Mouse (Mus musculus) stomach, embryonic 16.5 days (tissue): ENCODE data around the gene Serpina9. TPM values are rescaled to one million over a fixed set of nuclear protein-coding genes. Genes with fewer than 3 reads are reported as not detected.
A peak's percentile ranks its signal among the peaks of the same experiment; 100 is the strongest.
"Not testable (repeated sequence)": the region's sequence is repeated elsewhere in the genome, so short reads cannot be mapped to it uniquely, and the experiment has no call there.

Experiments used
- ATAC-seq: fragments of 200-750 bp; cut with Nextera tagmentation; 2 replicates; pipeline ENCODE4 v1.8.0; 2017; ENCODE audit warnings: moderate number of reproducible peaks, moderate TSS enrichment; ENCODE audit not compliant: insufficient read depth, low FRiP score
- H3K27ac ChIP-seq: fragments of 300-500 bp; sonication (generic); 2 replicates; pipeline ENCODE4 v1.5.1; 2014; ENCODE audit warnings: low read length
- H3K27me3 ChIP-seq: fragments of 300-500 bp; sonication (generic); 2 replicates; pipeline ENCODE4 v1.6.1; 2014; ENCODE audit warnings: low read length, control low read depth, mixed read lengths; ENCODE audit not compliant: control insufficient read depth, insufficient read depth
- H3K36me3 ChIP-seq: fragments of 300-500 bp; sonication (generic); 2 replicates; pipeline ENCODE4 v1.6.1; 2014; ENCODE audit warnings: low read length; ENCODE audit not compliant: control insufficient read depth, insufficient read depth
- H3K4me1 ChIP-seq: fragments of 300-500 bp; sonication (generic); 2 replicates; pipeline ENCODE4 v1.6.1; 2014; ENCODE audit warnings: low read length, control low read depth, mixed read lengths; ENCODE audit not compliant: control insufficient read depth, insufficient read depth
- H3K4me2 ChIP-seq: fragments of 300-500 bp; sonication (generic); 2 replicates; pipeline ENCODE4 v1.6.1; 2014; ENCODE audit warnings: low read depth, low read length, mixed read lengths
- H3K4me3 ChIP-seq: fragments of 300-500 bp; sonication (generic); replicated peaks from 2 replicates; pipeline ENCODE4 v1.5.1; 2014; ENCODE audit warnings: mild to moderate bottlenecking, low read length
- H3K9ac ChIP-seq: fragments of 300-500 bp; sonication (generic); 2 replicates; pipeline ENCODE4 v1.6.1; 2014; ENCODE audit warnings: low read length
- H3K9me3 ChIP-seq: fragments of 300-500 bp; sonication (generic); replicated peaks from 2 replicates; pipeline ENCODE4 v1.6.1; 2016; ENCODE audit warnings: low read length, control low read depth; ENCODE audit not compliant: control insufficient read depth
- WGBS: fragments of 180-500 bp; shearing (Covaris S2); extraction: QIAGEN DNeasy Blood & Tissue Kit; methylation state at CpG from one replicate; pipeline ENCODE4 v1.1.7; 2014; 5-methylcytosine and 5-hydroxymethylcytosine counted together
- polyA plus RNA-seq: library from polyadenylated mRNA; unstranded; fragments of >200 nt; fragmentation: Nextera tagmentation; extraction: Ambion mirVana; gene quantifications from 2 replicates; pipeline ENCODE4 v1.2.1, GENCODE M21; 2015

Gene Serpina9
- polyA plus RNA-seq, 1 experiment from 2014 or later = 0.05 TPM

- Histone ChIP-seq H3K9ac (no peak overlapping the region), H3K4me1 (no peaks in the 10 kb centered on the region), H3K27ac (no peak overlapping the region), H3K27me3 (no peaks in the 10 kb centered on the region), H3K4me3 (no peak overlapping the region), H3K9me3 (no peaks in the 10 kb centered on the region), H3K4me2 (no peak overlapping the region), H3K36me3 (no peaks in the 10 kb centered on the region)
- WGBS = 80% methylated on average over 5 of the region's 5 CpGs
- ATAC-seq = no peak
Measured at GRCm38 (mm10) chr12:103962337-103962736, 51.2 kb downstream of the Serpina9 start.

GRCm38 (mm10) chr12:103961716-103962115 is 51.8 kb downstream of the Serpina9 start:
- no peak overlapping the region for H3K27ac ChIP-seq
- H3K4me3 ChIP-seq = no peak overlapping the region
- H3K27me3 ChIP-seq = no peaks in the 10 kb centered on the region
- 96% methylated on average over 1 of the region's 1 CpGs for WGBS
- H3K36me3 ChIP-seq = no peaks in the 10 kb centered on the region
- no peak for ATAC-seq
- no peak overlapping the region for H3K4me2 ChIP-seq
- no peak overlapping the region for H3K9ac ChIP-seq
- no peaks in the 10 kb centered on the region for H3K4me1 ChIP-seq
- no peaks in the 10 kb centered on the region for H3K9me3 ChIP-seq

- H3K9me3 ChIP-seq = no peaks in the 10 kb centered on the region
- no peak within 1 kb of the TSS for H3K9ac ChIP-seq
- 0 out of 2 replicates have a peak, but pooled peaks have one; percentile 53 for ATAC-seq
- 75% methylated on average over 3 of the region's 3 CpGs for WGBS
- no peak within 1 kb of the TSS for H3K4me2 ChIP-seq
- H3K4me3 ChIP-seq = no peak within 1 kb of the TSS
- H3K36me3 ChIP-seq = no peaks in the 10 kb centered on the region
- no peaks in the 10 kb centered on the region for H3K27me3 ChIP-seq
- no peaks in the 10 kb centered on the region for H3K4me1 ChIP-seq
- no peak within 1 kb of the TSS for H3K27ac ChIP-seq
Measured at GRCm38 (mm10) chr12:103958798-103959197, 54.8 kb downstream of the Serpina9 start, which contains the start of gene Serpina1e. Gene Serpina1e, minus strand, starts transcription at chr12:103958975.

DNA sequence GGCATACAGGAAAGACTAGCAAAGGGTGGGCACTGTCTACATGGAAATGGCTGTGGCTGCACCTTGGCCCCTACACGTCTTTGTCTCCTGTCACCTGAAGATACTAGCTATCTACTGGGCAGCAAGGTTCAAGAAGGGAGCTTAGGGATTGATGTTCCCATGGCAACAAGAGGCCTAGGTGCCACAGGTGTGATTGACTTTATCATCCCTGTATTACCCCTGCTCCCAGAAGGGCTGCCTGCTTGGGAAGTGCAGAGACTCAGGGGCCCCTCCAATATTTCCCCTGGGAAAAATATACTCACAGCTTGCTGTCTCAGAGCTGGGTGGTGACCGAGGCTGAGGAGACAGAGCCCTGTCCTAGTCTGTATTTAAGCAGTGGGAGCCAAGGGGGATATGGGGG is 57.0 kb downstream of the Serpina9 start:
- not testable (repeated sequence) for H3K9ac ChIP-seq, H3K36me3 ChIP-seq, ATAC-seq, H3K9me3 ChIP-seq, H3K4me2 ChIP-seq, H3K4me1 ChIP-seq, H3K27me3 ChIP-seq, H3K4me3 ChIP-seq, H3K27ac ChIP-seq
- WGBS = 57% methylated on average over 2 of the region's 2 CpGs

- ATAC-seq, H3K9ac ChIP-seq, H3K36me3 ChIP-seq, H3K4me3 ChIP-seq, H3K27me3 ChIP-seq, H3K4me1 ChIP-seq, H3K27ac ChIP-seq, H3K4me2 ChIP-seq, H3K9me3 ChIP-seq: not testable (repeated sequence)
- WGBS = 93% methylated on average over 3 of the region's 3 CpGs
Measured at GRCm38 (mm10) chr12:103952972-103953371, 60.6 kb downstream of the Serpina9 start.

GRCm38 (mm10) chr12:103946243-103946642 is 67.3 kb downstream of the Serpina9 start:
- H3K36me3 ChIP-seq = no peaks in the 10 kb centered on the region
- ATAC-seq = no peak
- no peak overlapping the region for H3K9ac ChIP-seq
- H3K27me3 ChIP-seq = no peaks in the 10 kb centered on the region
- no peaks in the 10 kb centered on the region for H3K4me1 ChIP-seq
- no peak overlapping the region for H3K4me2 ChIP-seq
- H3K9me3 ChIP-seq = no peaks in the 10 kb centered on the region
- 82% methylated on average over 4 of the region's 4 CpGs for WGBS
- no peak overlapping the region for H3K4me3 ChIP-seq
- no peak overlapping the region for H3K27ac ChIP-seq

Other genes with a start within 250 kb of the Serpina9 start
- 15.5 and 17.5 TPM in 2 replicates for gene Serpina1d, start 240.2 kb downstream of the Serpina9 start, polyA plus RNA-seq
- gene Serpina1b, start 183.4 kb downstream of the Serpina9 start, polyA plus RNA-seq = 34.2 and 47.5 TPM in 2 replicates
- 29.1 and 33.5 TPM in 2 replicates for gene Serpina1a, start 150.2 kb downstream of the Serpina9 start, polyA plus RNA-seq
- gene Serpina1c, start 108.9 kb downstream of the Serpina9 start, polyA plus RNA-seq = 16.1 and 22.8 TPM in 2 replicates
- gene Serpina1e, start 54.8 kb downstream of the Serpina9 start, polyA plus RNA-seq = 12.6 and 17.0 TPM in 2 replicates
- 0.49 and 0.62 TPM in 2 replicates for gene Serpina11, start 23.8 kb downstream of the Serpina9 start, polyA plus RNA-seq
- gene Serpina12, start 30.7 kb upstream of the Serpina9 start, polyA plus RNA-seq = not detected in 2 replicates
- gene Serpina5, start 87.4 kb upstream of the Serpina9 start, polyA plus RNA-seq = not detected in 2 replicates
- gene Serpina3a, start 99.0 kb upstream of the Serpina9 start, polyA plus RNA-seq = not detected in 2 replicates
- gene Serpina3b, start 114.2 kb upstream of the Serpina9 start, polyA plus RNA-seq = not detected in 2 replicates
- not detected in 2 replicates for gene Serpina3c, start 140.1 kb upstream of the Serpina9 start, polyA plus RNA-seq
- gene Serpina3f, start 200.8 kb upstream of the Serpina9 start, polyA plus RNA-seq = 0.15 TPM in 1 of 2 replicates, not detected in the other
- gene Serpina3g, start 222.5 kb upstream of the Serpina9 start, polyA plus RNA-seq = 1.7 and 2.0 TPM in 2 replicates
- gene Serpina3i, start 249.4 kb upstream of the Serpina9 start, polyA plus RNA-seq = 0.13 TPM in 1 of 2 replicates, not detected in the other